Mouse (Mus musculus): ENCODE measurements around the gene Uba5. TPM values are rescaled to one million over a fixed set of nuclear protein-coding genes. Genes with fewer than 3 reads are reported as not detected.

Uba5 gene
- polyA plus RNA-seq, 1 experiment from 2014 or later: 68.0 TPM

DNA sequence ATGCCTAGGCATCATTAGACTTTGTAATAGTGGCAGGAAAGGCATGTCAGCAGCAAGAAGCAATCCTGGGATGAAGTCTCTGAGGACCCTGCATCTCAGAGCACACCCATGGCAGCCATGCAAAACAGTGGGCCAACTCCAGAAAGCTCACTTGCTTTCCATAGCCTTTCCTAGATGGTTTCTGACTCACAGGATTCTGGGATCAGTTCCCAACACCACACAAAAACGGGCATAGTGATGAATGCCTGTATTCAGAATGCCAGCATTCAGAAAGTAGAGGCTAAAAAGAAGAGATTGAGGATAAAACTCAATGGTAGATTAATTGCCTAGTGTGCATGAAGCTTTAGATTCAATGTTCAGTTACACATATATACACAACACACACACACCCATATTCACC lies 48.4 kb downstream of the Uba5 start:
- H3K36me3 ChIP-seq: peaks cover 41% of the 10 kb centered on the region
- H3K27me3 ChIP-seq (replicated peaks): no peaks in the 10 kb centered on the region
- no peak overlapping the region for H3K4me2 ChIP-seq
- WGBS: 70% methylated on average over 1 of the region's 1 CpGs
- no peak overlapping the region for H3K9ac ChIP-seq (replicated peaks)
- no peak for ATAC-seq (ENCODE audit: low FRiP score)
- no peak overlapping the region for H3K4me3 ChIP-seq (replicated peaks)
- no peaks in the 10 kb centered on the region for H3K9me3 ChIP-seq (replicated peaks)
- no peak overlapping the region for H3K27ac ChIP-seq (replicated peaks)
- H3K4me1 ChIP-seq: no peaks in the 10 kb centered on the region

DNA sequence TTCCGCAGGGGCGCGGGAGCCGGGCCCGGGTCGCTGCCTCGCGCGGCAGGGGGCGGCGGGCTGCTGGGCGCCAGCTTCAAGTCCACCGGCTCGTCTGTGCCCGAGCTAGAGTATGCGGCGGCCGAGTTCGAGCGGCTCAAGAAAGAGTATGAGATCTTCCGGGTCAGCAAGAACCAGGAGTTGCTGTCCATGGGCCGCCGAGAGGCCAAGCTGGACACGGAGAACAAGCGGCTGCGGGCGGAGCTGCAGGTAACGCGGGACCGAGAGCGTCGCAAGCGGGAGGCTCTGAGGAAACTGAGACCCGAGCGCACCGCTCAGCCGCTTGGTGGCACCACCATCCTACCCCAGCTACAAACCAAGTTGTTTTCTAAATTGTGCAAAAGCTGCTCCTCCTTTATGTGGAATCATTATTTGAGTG lies 60.0 kb downstream of the Uba5 start:
- peaks cover 20% of the 10 kb centered on the region for H3K4me1 ChIP-seq
- peak overlapping the region; percentile 89 for H3K27ac ChIP-seq (replicated peaks)
- WGBS: under 1% methylated on average over 37 of the region's 37 CpGs
- H3K36me3 ChIP-seq: 0 out of 2 replicates have a peak, but pooled peaks cover 3% of the 10 kb centered on the region
- H3K4me2 ChIP-seq: peak overlapping the region; percentile 79
- H3K9me3 ChIP-seq (replicated peaks): no peaks in the 10 kb centered on the region
- H3K9ac ChIP-seq (replicated peaks): peak overlapping the region; percentile 73
- ATAC-seq (ENCODE audit: low FRiP score): peak; percentile 58
- peaks cover 6% of the 10 kb centered on the region for H3K27me3 ChIP-seq (replicated peaks)
- H3K4me3 ChIP-seq (replicated peaks): peak overlapping the region; percentile 77

DNA sequence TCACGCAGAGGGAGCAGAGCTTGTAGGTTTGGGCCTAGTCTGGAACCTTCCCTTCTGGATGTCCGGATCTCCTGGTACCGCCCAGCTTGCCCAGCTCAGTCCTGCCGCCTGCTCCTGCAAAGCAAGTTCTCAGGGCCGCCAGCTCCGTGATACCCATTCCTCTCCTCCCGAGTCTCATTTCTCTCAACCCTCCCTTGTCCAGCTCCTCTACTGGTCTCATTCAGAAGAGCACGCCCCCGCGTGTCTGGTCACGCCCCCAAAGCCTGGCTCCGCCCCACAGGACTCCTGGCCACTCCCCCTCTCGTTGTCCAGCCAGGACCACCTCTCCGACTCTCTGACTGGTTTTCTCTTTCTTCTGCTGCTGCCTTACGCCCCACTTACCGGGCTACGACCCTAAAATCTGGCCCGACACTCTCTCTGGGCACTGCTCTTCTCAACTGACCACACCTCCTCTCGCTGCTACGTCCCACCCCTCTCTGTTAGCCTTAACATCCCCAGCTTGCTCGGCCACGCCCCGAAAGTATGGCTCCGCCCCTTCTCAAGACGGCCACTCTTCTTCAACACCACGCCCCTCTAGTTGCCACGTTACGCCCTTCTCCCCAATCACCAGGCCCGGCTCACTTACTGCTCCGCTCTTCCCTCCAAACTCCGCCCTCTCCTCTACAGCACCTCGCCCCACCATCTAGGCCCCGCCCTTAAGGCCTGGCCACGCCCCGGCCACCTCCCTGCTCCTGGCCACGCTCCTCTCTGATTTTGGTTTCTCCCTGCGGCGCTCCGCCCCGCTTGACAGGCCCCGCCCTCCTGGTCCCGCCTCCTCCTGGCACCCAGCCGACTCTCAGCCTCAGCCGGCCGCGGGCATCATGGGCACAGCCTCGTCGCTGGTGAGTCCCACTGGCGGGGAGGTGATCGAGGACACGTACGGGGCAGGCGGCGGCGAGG lies 60.7 kb downstream of the Uba5 start, which contains the start of gene Nphp3:
TSS of gene Nphp3 (plus strand) at position 624 of the 939 bp plus-strand sequence.
- H3K4me3 ChIP-seq (replicated peaks): peak within 1 kb of the TSS; percentile 77
- H3K27ac ChIP-seq (replicated peaks): peak within 1 kb of the TSS; percentile 89
- peaks cover 7% of the 10 kb centered on the region for H3K27me3 ChIP-seq (replicated peaks)
- under 1% methylated on average over 55 of the region's 55 CpGs for WGBS
- peak within 1 kb of the TSS; percentile 79 for H3K4me2 ChIP-seq
- ATAC-seq (ENCODE audit: low FRiP score): peak; percentile 98
- peaks cover 20% of the 10 kb centered on the region for H3K4me1 ChIP-seq
- peak within 1 kb of the TSS; percentile 73 for H3K9ac ChIP-seq (replicated peaks)
- H3K36me3 ChIP-seq: 0 out of 2 replicates have a peak, but pooled peaks cover 3% of the 10 kb centered on the region
- no peaks in the 10 kb centered on the region for H3K9me3 ChIP-seq (replicated peaks)

DNA sequence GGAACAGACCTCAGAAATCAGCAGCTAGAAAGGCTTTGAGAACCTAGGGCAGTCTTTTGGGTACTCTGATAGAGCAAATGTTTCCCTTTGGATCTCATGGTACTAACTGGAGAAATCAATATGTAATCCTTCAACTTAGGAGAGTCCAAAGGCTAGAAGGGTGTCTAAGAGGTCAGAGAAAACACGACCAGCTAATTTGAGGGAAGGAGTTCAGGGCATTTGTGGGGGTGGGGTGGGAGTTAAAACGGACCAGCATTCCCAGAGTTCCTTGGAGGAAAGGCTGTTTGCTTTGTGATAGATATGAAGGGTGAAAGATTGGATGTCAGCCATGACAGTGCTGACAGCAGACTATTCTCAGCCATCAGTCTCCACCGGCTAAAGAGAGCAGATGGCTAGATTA lies 62.3 kb downstream of the Uba5 start:
- ATAC-seq (ENCODE audit: low FRiP score): no peak
- Histone ChIP-seq H3K4me2 (no peak overlapping the region), H3K27me3 (replicated peaks) (peaks cover 7% of the 10 kb centered on the region), H3K9me3 (replicated peaks) (no peaks in the 10 kb centered on the region), H3K27ac (replicated peaks) (no peak overlapping the region), H3K9ac (replicated peaks) (no peak overlapping the region), H3K36me3 (no peaks in the 10 kb centered on the region), H3K4me3 (replicated peaks) (no peak overlapping the region), H3K4me1 (peaks cover 20% of the 10 kb centered on the region)
- 60% methylated on average over 3 of the region's 3 CpGs for WGBS

Other genes starting within 250 kb of the Uba5 start
- 4.2 and 4.8 TPM in 2 replicates for gene Nphp3, start 60.6 kb downstream of the Uba5 start, polyA plus RNA-seq (2015; fragmentation: Nextera tagmentation; extraction: Ambion mirVana)
- gene Gm28305, start 22.5 kb downstream of the Uba5 start, polyA plus RNA-seq (2015; fragmentation: Nextera tagmentation; extraction: Ambion mirVana): not detected in 2 replicates
- 6.4 and 10.3 TPM in 2 replicates for gene Acad11, start 243 bp upstream of the Uba5 start, polyA plus RNA-seq (2015; fragmentation: Nextera tagmentation; extraction: Ambion mirVana)
- 3.3 and 8.8 TPM in 2 replicates for gene Ackr4, start 63.8 kb upstream of the Uba5 start, polyA plus RNA-seq (2015; fragmentation: Nextera tagmentation; extraction: Ambion mirVana)
- gene Dnajc13, start 199.8 kb upstream of the Uba5 start, polyA plus RNA-seq (2015; fragmentation: Nextera tagmentation; extraction: Ambion mirVana): 18.8 and 19.3 TPM in 2 replicates

Data from neural tube, embryonic 15.5 days (tissue).